Mouse (Mus musculus): Measurements from ENCODE around the gene Cth. TPM values are rescaled to one million over a fixed set of nuclear protein-coding genes. Genes with fewer than 3 reads are reported as not detected.

Gene Cth
- total RNA-seq, 4 experiments from 2014 or later: 1.5 to 6.5 (median 3.4) TPM

Other genes starting within 250 kb of the Cth start
- gene Ankrd13c, start 22.2 kb upstream of the Cth start, total RNA-seq (2022): 10 to 100 TPM; 22.9 to 31.1 (median 25.7) TPM
- 10 to 100 TPM; 24.3 to 38.7 (median 31.8) TPM for gene Srsf11, start 111.6 kb upstream of the Cth start, total RNA-seq (2022)
- 10 to 100 TPM in 1 of 4 experiments, 1 to 10 TPM in 3; 6.2 to 11.7 (median 7.5) TPM for gene Lrrc40, start 111.6 kb upstream of the Cth start, total RNA-seq (2022)